Mouse (Mus musculus) ES-Bruce4 (cell line): ENCODE results near the gene Rai1.

Experiments used
- CTCF ChIP-seq: IDR thresholded peaks from one replicate; pipeline ENCODE4 v1.8.1; 2011; ENCODE audit warnings: low read depth, low read length
- EP300 ChIP-seq: IDR thresholded peaks from 2 replicates; pipeline ENCODE4 v1.6.1; 2011; ENCODE audit warnings: low read depth, low read length; ENCODE audit not compliant: insufficient read depth
- POLR2A ChIP-seq: IDR thresholded peaks from one replicate; pipeline ENCODE4 v1.8.1; 2011; ENCODE audit warnings: low read length; ENCODE audit not compliant: insufficient read depth

DNA sequence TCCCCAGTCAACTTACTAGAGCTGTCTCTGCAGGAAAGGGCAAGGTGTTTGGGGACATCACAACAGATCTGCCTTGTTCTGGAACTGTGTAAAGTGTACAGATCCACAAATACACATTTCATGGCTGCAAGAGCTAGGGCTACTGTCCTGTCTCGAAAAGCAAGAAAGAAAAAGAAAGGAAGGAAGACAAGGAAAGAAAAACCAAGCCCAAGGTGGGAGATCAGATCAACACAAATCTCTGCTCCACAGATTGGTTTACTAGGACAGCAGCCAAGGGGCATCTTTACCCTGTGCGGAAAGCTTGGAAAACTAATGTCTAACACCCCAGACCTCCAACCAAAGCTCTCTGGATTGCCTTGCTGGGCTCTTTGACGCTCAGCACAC, 117.3 kb downstream of the Rai1 start:
- TF ChIP-seq POLR2A (no peak), CTCF (no peak), EP300 (no peak)
